Mouse (Mus musculus) heart, embryonic 16.5 days (tissue): ENCODE results near the gene Mypop. TPM values are rescaled to one million over a fixed set of nuclear protein-coding genes. Genes with fewer than 3 reads are reported as not detected.
A peak's percentile ranks its signal among the peaks of the same experiment; 100 is the strongest.

Experiments used
- ATAC-seq: fragments of 200-750 bp; cut with Nextera tagmentation; replicated peaks from 2 replicates; pipeline ENCODE4 v1.8.0; 2017; ENCODE audit warnings: moderate number of reproducible peaks; ENCODE audit not compliant: insufficient read depth, low FRiP score; ENCODE audit errors: extremely low read depth
- H3K27ac ChIP-seq: fragments of 300-500 bp; sonication (generic); 2 replicates; pipeline ENCODE4 v1.5.1; 2014; ENCODE audit warnings: mild to moderate bottlenecking, low read length, control low read depth, moderate library complexity
- H3K27me3 ChIP-seq: fragments of 300-500 bp; sonication (generic); 2 replicates; pipeline ENCODE4 v1.6.1; 2014; ENCODE audit warnings: low read length, mixed read lengths; ENCODE audit not compliant: control insufficient read depth, insufficient read depth
- H3K36me3 ChIP-seq: fragments of 300-500 bp; sonication (generic); 2 replicates; pipeline ENCODE4 v1.6.1; 2014; ENCODE audit not compliant: control insufficient read depth, insufficient read depth
- H3K4me1 ChIP-seq: fragments of 300-500 bp; sonication (generic); 2 replicates; pipeline ENCODE4 v1.6.1; 2014; ENCODE audit warnings: low read length, mixed read lengths; ENCODE audit not compliant: control insufficient read depth, insufficient read depth
- H3K4me2 ChIP-seq: fragments of 300-500 bp; sonication (generic); 2 replicates; pipeline ENCODE4 v1.6.1; 2014; ENCODE audit warnings: low read depth, mild to moderate bottlenecking, control low read depth, low read length
- H3K4me3 ChIP-seq: fragments of 300-500 bp; sonication (generic); 2 replicates; pipeline ENCODE4 v1.5.1; 2014; ENCODE audit warnings: mild to moderate bottlenecking, control low read depth, low read length
- H3K9ac ChIP-seq: fragments of 300-500 bp; sonication (generic); 2 replicates; pipeline ENCODE4 v1.6.1; 2014; ENCODE audit warnings: low read length, control low read depth
- H3K9me3 ChIP-seq: fragments of 300-500 bp; sonication (generic); replicated peaks from 2 replicates; pipeline ENCODE4 v1.6.1; 2016; ENCODE audit warnings: low read length; ENCODE audit not compliant: control insufficient read depth
- WGBS: fragments of 180-500 bp; shearing (Covaris S2); extraction: QIAGEN DNeasy Blood & Tissue Kit; methylation state at CpG from one replicate; pipeline ENCODE4 v1.1.7; 2014; 5-methylcytosine and 5-hydroxymethylcytosine counted together
- polyA plus RNA-seq: library from polyadenylated mRNA; unstranded; fragments of >200 nt; fragmentation: Nextera tagmentation; extraction: Ambion mirVana; gene quantifications from 2 replicates; pipeline ENCODE4 v1.2.1, GENCODE M21; 2015

Gene Mypop
- polyA plus RNA-seq, 1 experiment from 2014 or later = 1.8 TPM

- H3K27me3 ChIP-seq = no peaks in the 10 kb centered on the region
- H3K4me3 ChIP-seq = peak overlapping the region; percentile 55
- 39% methylated on average over 10 of the region's 10 CpGs for WGBS
- H3K4me1 ChIP-seq = peaks cover 29% of the 10 kb centered on the region
- peak overlapping the region; percentile 74 for H3K9ac ChIP-seq
- H3K27ac ChIP-seq = peak overlapping the region; percentile 62
- H3K36me3 ChIP-seq = peaks cover 8% of the 10 kb centered on the region
- peak overlapping the region; percentile 72 for H3K4me2 ChIP-seq
- no peaks in the 10 kb centered on the region for H3K9me3 ChIP-seq
- no peak for ATAC-seq
Observed at GRCm38 (mm10) chr7:19000421-19000820, 9.4 kb downstream of the Mypop start.

GRCm38 (mm10) chr7:19001066-19001806 lies 10.2 kb downstream of the Mypop start:
- Histone ChIP-seq H3K9ac (peak overlapping the region; percentile 74), H3K4me3 (peak overlapping the region; percentile 55), H3K27me3 (no peaks in the 10 kb centered on the region), H3K4me1 (peaks cover 37% of the 10 kb centered on the region), H3K27ac (peak overlapping the region; percentile 79), H3K4me2 (peak overlapping the region; percentile 72), H3K9me3 (no peaks in the 10 kb centered on the region), H3K36me3 (peaks cover 12% of the 10 kb centered on the region)
- 24% methylated on average over 18 of the region's 18 CpGs for WGBS
- no peak; the same call in 1 of the 2 replicates for ATAC-seq

- no peak for ATAC-seq
- Histone ChIP-seq H3K4me1 (peaks cover 42% of the 10 kb centered on the region), H3K9ac (peak overlapping the region; percentile 8; the same call in 1 of the 2 replicates), H3K4me2 (no peak overlapping the region), H3K27ac (peak overlapping the region; percentile 71), H3K36me3 (peaks cover 13% of the 10 kb centered on the region), H3K27me3 (no peaks in the 10 kb centered on the region), H3K4me3 (no peak overlapping the region), H3K9me3 (no peaks in the 10 kb centered on the region)
- WGBS = 66% methylated on average over 3 of the region's 3 CpGs
Observed at GRCm38 (mm10) chr7:19001807-19002085, 10.7 kb downstream of the Mypop start.

- Histone ChIP-seq H3K9ac (peak overlapping the region; percentile 70), H3K4me1 (peaks cover 45% of the 10 kb centered on the region)
Observed at GRCm38 (mm10) chr7:19002115-19002514, 11.1 kb downstream of the Mypop start.

GRCm38 (mm10) chr7:19002848-19003498 lies 11.9 kb downstream of the Mypop start:
- Histone ChIP-seq H3K4me3 (peak overlapping the region; percentile 47), H3K36me3 (peaks cover 19% of the 10 kb centered on the region), H3K4me2 (peak overlapping the region; percentile 73), H3K4me1 (peaks cover 45% of the 10 kb centered on the region), H3K27me3 (no peaks in the 10 kb centered on the region), H3K9ac (peak overlapping the region; percentile 70), H3K27ac (peak overlapping the region; percentile 71), H3K9me3 (no peaks in the 10 kb centered on the region)
- ATAC-seq = peak; percentile 42
- 2% methylated on average over 17 of the region's 17 CpGs for WGBS

More at GRCm38 (mm10) chr7:19002115-19002514, 11.1 kb downstream of the Mypop start:
- Histone ChIP-seq H3K27me3 (no peaks in the 10 kb centered on the region), H3K9me3 (no peaks in the 10 kb centered on the region), H3K4me3 (no peak overlapping the region; the same call in 1 of the 2 replicates), H3K27ac (peak overlapping the region; percentile 71), H3K4me2 (peak overlapping the region; percentile 73), H3K36me3 (peaks cover 16% of the 10 kb centered on the region)
- 27% methylated on average over 4 of the region's 4 CpGs for whole genome bisulfite sequencing
- no peak for ATAC-seq

- under 1% methylated on average over 89 of the region's 90 CpGs for WGBS
- Histone ChIP-seq H3K27me3 (no peaks in the 10 kb centered on the region), H3K4me2 (peak within 1 kb of the TSS; percentile 100), H3K27ac (peak within 1 kb of the TSS; percentile 96), H3K9ac (peak within 1 kb of the TSS; percentile 94), H3K36me3 (peaks cover 19% of the 10 kb centered on the region), H3K4me1 (peaks cover 45% of the 10 kb centered on the region), H3K4me3 (peak within 1 kb of the TSS; percentile 94), H3K9me3 (no peaks in the 10 kb centered on the region)
- peak; percentile 61 for ATAC-seq
Observed at GRCm38 (mm10) chr7:19003902-19004630, 13.0 kb downstream of the Mypop start, which contains the start of gene Irf2bp1. TSS of gene Irf2bp1 (plus strand) at chr7:19004044.

GRCm38 (mm10) chr7:19004631-19005079 lies 13.6 kb downstream of the Mypop start:
- peak overlapping the region; percentile 96 for H3K27ac ChIP-seq
- H3K27me3 ChIP-seq = no peaks in the 10 kb centered on the region
- H3K36me3 ChIP-seq = peaks cover 19% of the 10 kb centered on the region
- H3K9me3 ChIP-seq = no peaks in the 10 kb centered on the region
- H3K4me2 ChIP-seq = peak overlapping the region; percentile 100
- H3K4me1 ChIP-seq = peaks cover 45% of the 10 kb centered on the region
- no peak for ATAC-seq
- WGBS = 8% methylated on average over 34 of the region's 34 CpGs
- peak overlapping the region; percentile 94 for H3K4me3 ChIP-seq
- peak overlapping the region; percentile 94 for H3K9ac ChIP-seq

- Histone ChIP-seq H3K36me3 (peaks cover 19% of the 10 kb centered on the region), H3K4me1 (peaks cover 41% of the 10 kb centered on the region), H3K27me3 (no peaks in the 10 kb centered on the region), H3K9me3 (no peaks in the 10 kb centered on the region), H3K4me3 (0 out of 2 replicates have a peak overlapping the region, but pooled peaks have one; percentile 94), H3K4me2 (peak overlapping the region; percentile 100), H3K9ac (no peak overlapping the region), H3K27ac (no peak overlapping the region)
- WGBS = 80% methylated on average over 34 of the region's 34 CpGs
- ATAC-seq = no peak
Observed at GRCm38 (mm10) chr7:19005417-19006121, 14.5 kb downstream of the Mypop start.
